Mouse (Mus musculus) left cerebral cortex, adult 9 months (tissue): ENCODE measurements around the gene Raet1e.
"Not testable (repeated sequence)": the region's sequence is repeated elsewhere in the genome, so short reads cannot be mapped to it uniquely, and the experiment has no call there.

Experiments used
- DNase-seq, 2 experiments: peaks; one replicate each; pipeline ENCODE4 v3.0.0; 2022; ENCODE audit warnings: low spot score in 2 of 2

Gene Raet1e

GRCm38 (mm10) chr10:22361415-22362352, 203.3 kb downstream of the Raet1e start:
- DNase-seq = not testable (repeated sequence)

GRCm38 (mm10) chr10:22362466-22362865, 204.1 kb downstream of the Raet1e start:
- DNase-seq = not testable (repeated sequence)

GRCm38 (mm10) chr10:22364915-22365314, 206.5 kb downstream of the Raet1e start:
- DNase-seq = not testable (repeated sequence)

GRCm38 (mm10) chr10:22381226-22381625, 222.9 kb downstream of the Raet1e start:
- DNase-seq = not testable (repeated sequence)

- not testable (repeated sequence) for DNase-seq
These were observed 231.8 kb downstream of the Raet1e start for GRCm38 (mm10) chr10:22390146-22390545.

- DNase-seq = not testable (repeated sequence)
These were observed 233.2 kb downstream of the Raet1e start for GRCm38 (mm10) chr10:22391616-22392015.

GRCm38 (mm10) chr10:22393028-22393824, 234.9 kb downstream of the Raet1e start:
- DNase-seq = peak in 1 of 2 experiments; percentile 2

DNA sequence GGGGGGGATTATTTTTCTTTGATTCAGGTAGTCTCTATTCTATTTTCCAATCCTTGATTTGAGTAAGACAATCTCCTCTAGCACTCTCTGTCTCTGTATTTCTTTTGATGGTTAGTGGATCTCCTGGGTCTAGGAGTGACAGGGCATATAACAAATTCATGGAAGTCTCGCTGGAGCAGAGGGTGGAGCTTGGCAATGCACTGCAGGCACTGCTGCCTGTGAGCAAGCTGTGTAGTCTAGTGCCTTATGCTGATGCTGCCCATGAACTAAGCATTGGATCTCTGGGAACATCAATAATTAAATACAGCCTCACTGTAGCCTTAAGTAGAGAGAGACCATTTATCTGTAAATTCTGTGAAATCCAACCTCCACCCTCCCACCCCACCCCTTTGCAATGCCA, 238.3 kb downstream of the Raet1e start:
- not testable (repeated sequence) for DNase-seq

- peak in 1 of 2 experiments; percentile 12 for DNase-seq
These were observed 244.0 kb downstream of the Raet1e start for GRCm38 (mm10) chr10:22402225-22402917.

GRCm38 (mm10) chr10:22413702-22414494, 255.5 kb downstream of the Raet1e start:
- peak; percentile 8 to 34 for DNase-seq
